Mouse (Mus musculus): ENCODE data around the gene Gm20425. TPM values are rescaled to one million over a fixed set of nuclear protein-coding genes. Genes with fewer than 3 reads are reported as not detected.

Gene Gm20425
- polyA plus RNA-seq, 1 experiment from 2014 or later = not detected

DNA sequence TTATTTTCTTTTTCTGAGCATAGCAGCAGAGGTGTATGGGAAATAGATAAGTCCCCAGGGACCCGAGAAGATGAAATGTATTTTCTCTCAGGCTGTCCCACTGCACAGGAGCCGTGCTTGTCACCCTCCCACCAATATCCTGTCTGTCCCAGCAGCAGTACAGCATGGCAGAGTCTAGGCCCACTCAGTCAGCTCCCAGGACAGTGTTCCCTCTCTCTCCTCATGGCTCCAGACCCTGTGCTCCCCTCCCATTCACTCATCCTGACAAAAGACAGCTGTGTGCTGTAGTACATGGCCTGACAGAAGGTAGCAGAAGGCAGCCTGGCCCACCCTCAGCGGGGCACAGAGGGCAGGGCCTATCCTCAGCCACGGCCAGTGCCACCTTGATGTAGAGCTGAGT is 86.2 kb downstream of the Gm20425 start:
- 60% methylated on average over 4 of the region's 4 CpGs for WGBS
- no peaks in the 10 kb centered on the region for H3K36me3 ChIP-seq (ENCODE audit: control insufficient read depth, insufficient read depth, low read length)
- no peak overlapping the region for H3K27ac ChIP-seq (replicated peaks; ENCODE audit: low read depth, low read length)
- DNase-seq (ENCODE audit: low spot score) = no peak
- H3K27me3 ChIP-seq (ENCODE audit: control insufficient read depth, insufficient read depth, low read length) = no peaks in the 10 kb centered on the region
- H3K9me3 ChIP-seq (ENCODE audit: control insufficient read depth, low read length) = no peaks in the 10 kb centered on the region
- H3K4me2 ChIP-seq (ENCODE audit: low read depth, severe bottlenecking) = no peak overlapping the region
- ATAC-seq (ENCODE audit: insufficient number of reproducible peaks, low FRiP score, low TSS enrichment, low read depth) = no peak
- no peak overlapping the region for H3K9ac ChIP-seq (ENCODE audit: low read length)
- H3K4me3 ChIP-seq (ENCODE audit: low read depth, low read length) = no peak overlapping the region
- H3K4me1 ChIP-seq (ENCODE audit: control insufficient read depth, insufficient read depth, low read length) = peaks cover 4% of the 10 kb centered on the region; the same call in 1 of the 2 replicates

DNA sequence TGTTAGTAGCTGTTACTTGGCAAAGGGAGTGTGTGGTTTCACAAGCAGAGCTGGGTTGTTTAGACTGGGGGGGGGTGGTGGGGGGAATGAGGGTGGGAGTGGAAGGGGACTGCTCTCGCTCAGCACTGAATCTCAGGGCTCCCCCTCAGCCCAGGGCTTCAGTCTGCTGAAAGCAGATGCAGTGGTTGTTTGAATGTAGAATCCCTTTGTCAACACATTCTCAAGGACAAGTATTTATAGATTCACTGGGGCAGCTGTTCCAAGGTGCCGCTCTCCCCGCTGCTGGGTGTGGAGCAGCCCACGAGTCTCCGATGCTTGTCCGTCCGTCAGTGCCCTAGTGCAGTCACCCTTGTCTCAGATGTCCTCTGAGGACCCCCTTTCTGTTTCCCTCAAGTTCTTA is 88.8 kb downstream of the Gm20425 start:
- ATAC-seq (ENCODE audit: insufficient number of reproducible peaks, low FRiP score, low TSS enrichment, low read depth) = no peak
- no peak for DNase-seq (ENCODE audit: low spot score)
- no peak overlapping the region for H3K4me2 ChIP-seq (ENCODE audit: low read depth, severe bottlenecking)
- H3K27ac ChIP-seq (replicated peaks; ENCODE audit: low read depth, low read length) = no peak overlapping the region
- H3K36me3 ChIP-seq (ENCODE audit: control insufficient read depth, insufficient read depth, low read length) = no peaks in the 10 kb centered on the region
- no peak overlapping the region for H3K9ac ChIP-seq (ENCODE audit: low read length)
- H3K4me3 ChIP-seq (ENCODE audit: low read depth, low read length) = no peak overlapping the region
- 96% methylated on average over 7 of the region's 7 CpGs for WGBS
- peaks cover 4% of the 10 kb centered on the region; the same call in 1 of the 2 replicates for H3K4me1 ChIP-seq (ENCODE audit: control insufficient read depth, insufficient read depth, low read length)
- no peaks in the 10 kb centered on the region for H3K27me3 ChIP-seq (ENCODE audit: control insufficient read depth, insufficient read depth, low read length)
- no peaks in the 10 kb centered on the region for H3K9me3 ChIP-seq (ENCODE audit: control insufficient read depth, low read length)

DNA sequence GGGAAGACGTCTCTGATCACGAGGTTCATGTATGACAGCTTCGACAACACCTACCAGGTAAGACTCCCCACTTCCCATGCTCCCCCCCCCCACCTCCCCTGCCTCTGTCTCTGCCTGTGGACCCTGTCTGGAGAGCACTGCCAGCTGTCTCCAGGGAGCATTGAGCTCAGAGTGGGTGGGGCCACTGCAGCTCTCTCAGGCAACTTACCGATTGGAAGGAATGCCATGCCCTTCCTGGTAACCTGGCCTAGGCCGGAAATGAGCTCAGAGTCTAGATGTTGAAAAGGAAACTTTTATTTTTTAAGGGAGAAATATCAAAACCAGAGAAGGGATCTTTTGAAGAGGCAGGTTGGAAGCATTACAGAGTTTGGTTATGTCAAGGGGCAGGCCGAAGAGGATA is 89.7 kb downstream of the Gm20425 start:
- Histone ChIP-seq H3K4me2 (ENCODE audit: low read depth, severe bottlenecking) (no peak overlapping the region), H3K9me3 (ENCODE audit: control insufficient read depth, low read length) (no peaks in the 10 kb centered on the region), H3K27me3 (ENCODE audit: control insufficient read depth, insufficient read depth, low read length) (no peaks in the 10 kb centered on the region), H3K4me3 (ENCODE audit: low read depth, low read length) (no peak overlapping the region), H3K36me3 (ENCODE audit: control insufficient read depth, insufficient read depth, low read length) (no peaks in the 10 kb centered on the region), H3K27ac (replicated peaks; ENCODE audit: low read depth, low read length) (no peak overlapping the region), H3K4me1 (ENCODE audit: control insufficient read depth, insufficient read depth, low read length) (peaks cover 3% of the 10 kb centered on the region; the same call in 1 of the 2 replicates), H3K9ac (ENCODE audit: low read length) (no peak overlapping the region)
- 84% methylated on average over 6 of the region's 6 CpGs for WGBS
- ATAC-seq (ENCODE audit: insufficient number of reproducible peaks, low FRiP score, low TSS enrichment, low read depth) = no peak
- DNase-seq (ENCODE audit: low spot score) = no peak

Other genes starting within 250 kb of the Gm20425 start
- gene Slco2a1, start 241.6 kb downstream of the Gm20425 start, polyA plus RNA-seq (2014; fragmentation: Nextera tagmentation; extraction: Ambion mirVana) = 0.54 and 0.60 TPM in 2 replicates
- 0.87 and 1.9 TPM in 2 replicates for gene Rab6b, start 118.5 kb downstream of the Gm20425 start, polyA plus RNA-seq (2014; fragmentation: Nextera tagmentation; extraction: Ambion mirVana)
- 65.4 and 66.0 TPM in 2 replicates for gene Srprb, start 28.2 kb downstream of the Gm20425 start, polyA plus RNA-seq (2014; fragmentation: Nextera tagmentation; extraction: Ambion mirVana)
- gene Trf, start 137 bp upstream of the Gm20425 start, polyA plus RNA-seq (2014; fragmentation: Nextera tagmentation; extraction: Ambion mirVana) = 9.7 and 11.7 TPM in 2 replicates
- gene 1300017J02Rik, start 74.8 kb upstream of the Gm20425 start, polyA plus RNA-seq (2014; fragmentation: Nextera tagmentation; extraction: Ambion mirVana) = 1.9 and 3.1 TPM in 2 replicates
- 83.1 and 102 TPM in 2 replicates for gene Topbp1, start 74.9 kb upstream of the Gm20425 start, polyA plus RNA-seq (2014; fragmentation: Nextera tagmentation; extraction: Ambion mirVana)
- gene Cdv3, start 135.5 kb upstream of the Gm20425 start, polyA plus RNA-seq (2014; fragmentation: Nextera tagmentation; extraction: Ambion mirVana) = 123 and 139 TPM in 2 replicates